Mouse (Mus musculus) embryonic facial prominence, embryonic 12.5 days (tissue): ENCODE measurements around the gene Fastkd5. TPM values are rescaled to one million over a fixed set of nuclear protein-coding genes. Genes with fewer than 3 reads are reported as not detected.

Experiments used
- ATAC-seq: fragments of 200-750 bp; cut with Nextera tagmentation; 2 replicates; pipeline ENCODE4 v1.8.0; 2017; ENCODE audit not compliant: insufficient number of reproducible peaks, insufficient read depth, low FRiP score, low TSS enrichment
- H3K27ac ChIP-seq: fragments of 300-500 bp; sonication (generic); 2 replicates; pipeline ENCODE4 v1.5.1; 2016; ENCODE audit warnings: mild to moderate bottlenecking
- H3K27me3 ChIP-seq: fragments of 300-500 bp; sonication (generic); 2 replicates; pipeline ENCODE4 v1.6.1; 2016; ENCODE audit warnings: mild to moderate bottlenecking, moderate library complexity
- H3K36me3 ChIP-seq: fragments of 300-500 bp; sonication (generic); 2 replicates; pipeline ENCODE4 v1.6.1; 2016; ENCODE audit warnings: mild to moderate bottlenecking
- H3K4me1 ChIP-seq: fragments of 300-500 bp; sonication (generic); 2 replicates; pipeline ENCODE4 v1.6.1; 2016
- H3K4me2 ChIP-seq: fragments of 300-500 bp; sonication (generic); replicated peaks from 2 replicates; pipeline ENCODE4 v1.6.1; 2016; ENCODE audit warnings: mild to moderate bottlenecking, moderate library complexity
- H3K4me3 ChIP-seq: fragments of 300-500 bp; sonication (generic); 2 replicates; pipeline ENCODE4 v1.5.1; 2016; ENCODE audit warnings: mild to moderate bottlenecking
- H3K9ac ChIP-seq: fragments of 300-500 bp; sonication (generic); 2 replicates; pipeline ENCODE4 v1.6.1; 2016; ENCODE audit warnings: mild to moderate bottlenecking, moderate library complexity
- H3K9me3 ChIP-seq: fragments of 300-500 bp; sonication (generic); 2 replicates; pipeline ENCODE4 v1.6.1; 2016; ENCODE audit warnings: mild to moderate bottlenecking, moderate library complexity
- WGBS: fragments of 180-500 bp; shearing (Covaris S2); methylation state at CpG from one replicate; pipeline ENCODE4 v1.1.7; 2016; 5-methylcytosine and 5-hydroxymethylcytosine counted together
- polyA plus RNA-seq: library from polyadenylated mRNA; unstranded; fragments of >200 nt; fragmentation: Nextera tagmentation; extraction: Ambion mirVana; gene quantifications from 2 replicates; pipeline ENCODE4 v1.2.1, GENCODE M21; 2016

Gene Fastkd5
- 17.5 and 18.6 TPM in 2 replicates for polyA plus RNA-seq

- Histone ChIP-seq H3K4me3 (peak within 1 kb of the TSS; percentile 79), H3K9ac (peak within 1 kb of the TSS; percentile 80), H3K36me3 (peaks cover 22% of the 10 kb centered on the region), H3K4me2 (peak within 1 kb of the TSS; percentile 87), H3K4me1 (peaks cover 15% of the 10 kb centered on the region), H3K27ac (peak within 1 kb of the TSS; percentile 38), H3K27me3 (peaks cover 16% of the 10 kb centered on the region), H3K9me3 (no peaks in the 10 kb centered on the region)
- WGBS, result 0% methylated on average over 25 of the region's 25 CpGs
- peak; percentile 70; the same call in 1 of the 2 replicates for ATAC-seq
Measured at GRCm38 (mm10) chr2:130629839-130630203, at the start of gene Fastkd5, which contains the start of gene Ubox5. TSS of gene Fastkd5 (minus strand) at chr2:130630027. TSS of gene Ubox5 (minus strand) at chr2:130630038.

- ATAC-seq, result no peak
- H3K4me1 ChIP-seq, result no peaks in the 10 kb centered on the region
- H3K27ac ChIP-seq, result no peak overlapping the region
- H3K9me3 ChIP-seq, result no peaks in the 10 kb centered on the region
- H3K27me3 ChIP-seq, result no peaks in the 10 kb centered on the region
- H3K4me2 ChIP-seq, result no peak overlapping the region
- no peak overlapping the region for H3K9ac ChIP-seq
- 94% methylated on average over 12 of the region's 12 CpGs for WGBS
- H3K36me3 ChIP-seq, result peaks cover 96% of the 10 kb centered on the region
- no peak overlapping the region for H3K4me3 ChIP-seq
Measured at GRCm38 (mm10) chr2:130679154-130679553, 49.3 kb upstream of the Fastkd5 start.

- no peak overlapping the region for H3K4me3 ChIP-seq
- no peak overlapping the region for H3K9ac ChIP-seq
- H3K27ac ChIP-seq, result no peak overlapping the region
- peaks cover 94% of the 10 kb centered on the region for H3K36me3 ChIP-seq
- H3K4me2 ChIP-seq, result no peak overlapping the region
- H3K27me3 ChIP-seq, result no peaks in the 10 kb centered on the region
- no peak for ATAC-seq
- 88% methylated on average over 10 of the region's 10 CpGs for WGBS
- no peaks in the 10 kb centered on the region for H3K9me3 ChIP-seq
- no peaks in the 10 kb centered on the region for H3K4me1 ChIP-seq
Measured at GRCm38 (mm10) chr2:130677211-130677610, 47.4 kb upstream of the Fastkd5 start.

- no peaks in the 10 kb centered on the region for H3K27me3 ChIP-seq
- peaks cover 15% of the 10 kb centered on the region for H3K36me3 ChIP-seq
- H3K9me3 ChIP-seq, result no peaks in the 10 kb centered on the region
- peak within 1 kb of the TSS; percentile 78 for H3K9ac ChIP-seq
- H3K4me1 ChIP-seq, result peaks cover 23% of the 10 kb centered on the region
- peak within 1 kb of the TSS; percentile 86 for H3K27ac ChIP-seq
- H3K4me3 ChIP-seq, result peak within 1 kb of the TSS; percentile 69
- ATAC-seq, result peak; percentile 16; the same call in 1 of the 2 replicates
- peak within 1 kb of the TSS; percentile 89 for H3K4me2 ChIP-seq
- under 1% methylated on average over 31 of the region's 31 CpGs for WGBS
Measured at GRCm38 (mm10) chr2:130667559-130667958, 37.7 kb upstream of the Fastkd5 start, which contains the start of gene Itpa. TSS of gene Itpa (plus strand) at chr2:130667610.

- Histone ChIP-seq H3K4me3 (peak within 1 kb of the TSS; percentile 62), H3K4me1 (peaks cover 20% of the 10 kb centered on the region), H3K4me2 (peak within 1 kb of the TSS; percentile 77), H3K27me3 (no peaks in the 10 kb centered on the region), H3K36me3 (peaks cover 26% of the 10 kb centered on the region), H3K27ac (peak within 1 kb of the TSS; percentile 98), H3K9ac (peak within 1 kb of the TSS; percentile 78), H3K9me3 (no peaks in the 10 kb centered on the region)
- peak; percentile 97 for ATAC-seq
- WGBS, result under 1% methylated on average over 40 of the region's 40 CpGs
Measured at GRCm38 (mm10) chr2:130664102-130664701, 34.4 kb upstream of the Fastkd5 start, which contains the start of gene Ddrgk1. TSS of gene Ddrgk1 (minus strand) at chr2:130664659.

GRCm38 (mm10) chr2:130663342-130663741 lies 33.5 kb upstream of the Fastkd5 start:
- peak overlapping the region; percentile 62 for H3K4me3 ChIP-seq
- H3K4me2 ChIP-seq, result peak overlapping the region; percentile 77
- no peaks in the 10 kb centered on the region for H3K9me3 ChIP-seq
- 91% methylated on average over 11 of the region's 11 CpGs for WGBS
- H3K9ac ChIP-seq, result peak overlapping the region; percentile 78
- peaks cover 34% of the 10 kb centered on the region for H3K36me3 ChIP-seq
- no peak for ATAC-seq
- no peaks in the 10 kb centered on the region for H3K27me3 ChIP-seq
- H3K27ac ChIP-seq, result no peak overlapping the region
- peaks cover 15% of the 10 kb centered on the region for H3K4me1 ChIP-seq

- no peak overlapping the region for H3K9ac ChIP-seq
- no peaks in the 10 kb centered on the region for H3K27me3 ChIP-seq
- no peak for ATAC-seq
- H3K36me3 ChIP-seq, result peaks cover 76% of the 10 kb centered on the region
- H3K9me3 ChIP-seq, result no peaks in the 10 kb centered on the region
- no peak overlapping the region for H3K27ac ChIP-seq
- H3K4me3 ChIP-seq, result no peak overlapping the region
- 95% methylated on average over 10 of the region's 10 CpGs for WGBS
- no peak overlapping the region for H3K4me2 ChIP-seq
- H3K4me1 ChIP-seq, result peaks cover 5% of the 10 kb centered on the region
Measured at GRCm38 (mm10) chr2:130658530-130658929, 28.7 kb upstream of the Fastkd5 start.

- WGBS, result 78% methylated on average over 6 of the region's 6 CpGs
- no peak for ATAC-seq
- H3K36me3 ChIP-seq, result peaks cover 85% of the 10 kb centered on the region
- H3K4me2 ChIP-seq, result no peak overlapping the region
- H3K4me1 ChIP-seq, result no peaks in the 10 kb centered on the region
- H3K9me3 ChIP-seq, result no peaks in the 10 kb centered on the region
- no peak overlapping the region for H3K4me3 ChIP-seq
- no peaks in the 10 kb centered on the region for H3K27me3 ChIP-seq
- no peak overlapping the region for H3K9ac ChIP-seq
- H3K27ac ChIP-seq, result no peak overlapping the region
Measured at GRCm38 (mm10) chr2:130657541-130657940, 27.7 kb upstream of the Fastkd5 start.

GRCm38 (mm10) chr2:130656536-130656935 lies 26.7 kb upstream of the Fastkd5 start:
- H3K4me1 ChIP-seq, result no peaks in the 10 kb centered on the region
- no peak overlapping the region for H3K9ac ChIP-seq
- H3K36me3 ChIP-seq, result peaks cover 76% of the 10 kb centered on the region
- no peak overlapping the region for H3K4me2 ChIP-seq
- no peak for ATAC-seq
- no peaks in the 10 kb centered on the region for H3K9me3 ChIP-seq
- H3K27me3 ChIP-seq, result no peaks in the 10 kb centered on the region
- 93% methylated on average over 9 of the region's 9 CpGs for WGBS
- no peak overlapping the region for H3K4me3 ChIP-seq
- no peak overlapping the region for H3K27ac ChIP-seq

GRCm38 (mm10) chr2:130655660-130656339 lies 26.0 kb upstream of the Fastkd5 start:
- Histone ChIP-seq H3K9me3 (no peaks in the 10 kb centered on the region), H3K27me3 (no peaks in the 10 kb centered on the region), H3K36me3 (peaks cover 71% of the 10 kb centered on the region), H3K9ac (no peak overlapping the region), H3K4me2 (no peak overlapping the region), H3K4me1 (no peaks in the 10 kb centered on the region), H3K4me3 (no peak overlapping the region), H3K27ac (no peak overlapping the region)
- ATAC-seq, result no peak
- 91% methylated on average over 6 of the region's 6 CpGs for WGBS

GRCm38 (mm10) chr2:130653760-130654159 lies 23.9 kb upstream of the Fastkd5 start:
- Histone ChIP-seq H3K27ac (no peak overlapping the region), H3K4me3 (no peak overlapping the region), H3K4me2 (no peak overlapping the region), H3K36me3 (peaks cover 63% of the 10 kb centered on the region), H3K9me3 (no peaks in the 10 kb centered on the region), H3K9ac (no peak overlapping the region), H3K27me3 (no peaks in the 10 kb centered on the region), H3K4me1 (no peaks in the 10 kb centered on the region)
- ATAC-seq, result no peak
- WGBS, result 78% methylated on average over 1 of the region's 1 CpGs

- ATAC-seq, result no peak
- H3K9me3 ChIP-seq, result no peaks in the 10 kb centered on the region
- 94% methylated on average over 2 of the region's 2 CpGs for whole genome bisulfite sequencing
- no peak overlapping the region for H3K27ac ChIP-seq
- H3K27me3 ChIP-seq, result no peaks in the 10 kb centered on the region
- no peak overlapping the region for H3K9ac ChIP-seq
- peaks cover 59% of the 10 kb centered on the region for H3K36me3 ChIP-seq
- H3K4me3 ChIP-seq, result no peak overlapping the region
- H3K4me2 ChIP-seq, result no peak overlapping the region
- H3K4me1 ChIP-seq, result no peaks in the 10 kb centered on the region
Measured at GRCm38 (mm10) chr2:130653303-130653702, 23.5 kb upstream of the Fastkd5 start.
